Mouse (Mus musculus) intestine, embryonic 15.5 days (tissue): Measurements from ENCODE around the gene Hsf2bp. TPM values are rescaled to one million over a fixed set of nuclear protein-coding genes. Genes with fewer than 3 reads are reported as not detected.

Experiments used
- ATAC-seq: fragments of 200-750 bp; cut with Nextera tagmentation; 2 replicates; pipeline ENCODE4 v1.8.0; 2017; ENCODE audit warnings: moderate TSS enrichment, moderate library complexity
- H3K27ac ChIP-seq: fragments of 300-500 bp; sonication (generic); 2 replicates; pipeline ENCODE4 v1.5.1; 2015; ENCODE audit warnings: mild to moderate bottlenecking, inconsistent platforms
- H3K27me3 ChIP-seq: fragments of 300-500 bp; sonication (generic); replicated peaks from 2 replicates; pipeline ENCODE4 v1.6.1; 2015; ENCODE audit warnings: inconsistent platforms
- H3K36me3 ChIP-seq: fragments of 300-500 bp; sonication (generic); 2 replicates; pipeline ENCODE4 v1.6.1; 2015; ENCODE audit warnings: inconsistent platforms
- H3K4me1 ChIP-seq: fragments of 300-500 bp; sonication (generic); replicated peaks from 2 replicates; pipeline ENCODE4 v1.6.1; 2015; ENCODE audit warnings: inconsistent platforms
- H3K4me2 ChIP-seq: fragments of 300-500 bp; sonication (generic); replicated peaks from 2 replicates; pipeline ENCODE4 v1.6.1; 2015; ENCODE audit warnings: mild to moderate bottlenecking, inconsistent platforms
- H3K4me3 ChIP-seq: fragments of 300-500 bp; sonication (generic); replicated peaks from 2 replicates; pipeline ENCODE4 v1.5.1; 2015; ENCODE audit warnings: inconsistent platforms
- H3K9ac ChIP-seq: fragments of 300-500 bp; sonication (generic); 2 replicates; pipeline ENCODE4 v1.6.1; 2015; ENCODE audit warnings: inconsistent platforms
- H3K9me3 ChIP-seq: fragments of 300-500 bp; sonication (generic); 2 replicates; pipeline ENCODE4 v1.6.1; 2016; ENCODE audit warnings: inconsistent platforms
- WGBS: fragments of 180-500 bp; shearing (Covaris S2); methylation state at CpG from one replicate; pipeline ENCODE4 v1.1.7; 2015; 5-methylcytosine and 5-hydroxymethylcytosine counted together
- polyA plus RNA-seq: library from polyadenylated mRNA; unstranded; fragments of >200 nt; fragmentation: Nextera tagmentation; extraction: Ambion mirVana; gene quantifications from 2 replicates; pipeline ENCODE4 v1.2.1, GENCODE M21; 2015

Gene Hsf2bp
- polyA plus RNA-seq, 1 experiment from 2014 or later, result 0.33 TPM

DNA sequence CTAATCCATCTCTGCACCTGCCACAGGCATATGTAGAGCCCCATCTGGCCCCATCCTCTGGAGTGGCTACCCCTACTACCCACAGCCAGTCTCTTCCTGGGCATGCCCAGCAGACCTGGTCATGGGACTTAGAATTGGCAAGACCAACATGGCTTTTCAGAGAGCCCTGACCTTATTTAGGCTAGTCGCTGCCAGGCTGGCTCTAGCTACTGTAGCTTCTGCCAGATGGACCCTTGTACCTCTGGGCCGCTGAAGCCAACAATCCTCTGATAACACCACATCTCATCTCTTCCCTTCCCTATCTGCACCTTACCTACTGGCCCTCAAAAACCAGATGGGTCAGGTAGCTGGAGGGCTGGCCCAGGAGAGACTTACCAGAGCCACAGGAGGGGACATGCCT, 127.2 kb downstream of the Hsf2bp start:
- ATAC-seq, result no peak
- Histone ChIP-seq H3K4me2 (no peak overlapping the region), H3K4me3 (no peak overlapping the region), H3K27me3 (no peaks in the 10 kb centered on the region), H3K4me1 (0 out of 2 replicates have a peak, but pooled peaks cover 8% of the 10 kb centered on the region), H3K36me3 (no peaks in the 10 kb centered on the region), H3K27ac (no peak overlapping the region), H3K9ac (no peak overlapping the region), H3K9me3 (no peaks in the 10 kb centered on the region)
- WGBS, result 92% methylated on average over 2 of the region's 2 CpGs

- H3K27me3 ChIP-seq, result no peaks in the 10 kb centered on the region
- H3K27ac ChIP-seq, result peak overlapping the region; percentile 9; the same call in 1 of the 2 replicates
- no peak for ATAC-seq
- no peak overlapping the region for H3K9ac ChIP-seq
- no peak overlapping the region for H3K4me3 ChIP-seq
- 96% methylated on average over 3 of the region's 3 CpGs for WGBS
- H3K36me3 ChIP-seq, result no peaks in the 10 kb centered on the region
- no peaks in the 10 kb centered on the region for H3K9me3 ChIP-seq
- 0 out of 2 replicates have a peak, but pooled peaks cover 2% of the 10 kb centered on the region for H3K4me1 ChIP-seq
- no peak overlapping the region for H3K4me2 ChIP-seq
Observed at GRCm38 (mm10) chr17:31906441-31906840, 129.7 kb downstream of the Hsf2bp start.

DNA sequence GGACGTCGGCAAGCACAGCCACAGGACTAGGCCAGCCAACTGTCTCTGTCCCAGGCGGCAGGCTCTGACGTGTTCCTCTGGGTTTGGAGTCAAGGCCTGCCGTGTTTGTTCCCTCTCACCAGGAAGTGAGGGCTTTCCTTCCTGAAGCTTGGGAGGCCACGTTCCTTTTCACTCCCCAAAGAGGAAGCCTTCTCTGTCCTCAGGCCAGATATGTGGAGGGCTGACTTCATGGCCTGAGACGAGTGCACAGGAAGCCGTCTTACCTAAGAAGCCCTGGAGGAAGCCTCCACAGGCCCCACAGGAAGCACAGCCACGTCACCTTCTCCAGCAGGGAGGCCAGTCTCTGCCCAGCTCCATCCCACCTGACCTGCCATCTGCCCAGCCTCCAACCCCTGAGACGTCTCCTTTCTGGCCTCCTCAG, 130.3 kb downstream of the Hsf2bp start:
- Histone ChIP-seq H3K27ac (peak overlapping the region; percentile 36; the same call in 1 of the 2 replicates), H3K9ac (no peak overlapping the region), H3K4me1 (0 out of 2 replicates have a peak, but pooled peaks cover 2% of the 10 kb centered on the region), H3K4me3 (no peak overlapping the region), H3K9me3 (no peaks in the 10 kb centered on the region), H3K36me3 (no peaks in the 10 kb centered on the region), H3K27me3 (no peaks in the 10 kb centered on the region), H3K4me2 (no peak overlapping the region)
- ATAC-seq, result peak; percentile 53; the same call in 1 of the 2 replicates
- WGBS, result 63% methylated on average over 10 of the region's 10 CpGs

- Histone ChIP-seq H3K4me3 (no peak overlapping the region), H3K27me3 (no peaks in the 10 kb centered on the region), H3K9ac (no peak overlapping the region), H3K9me3 (no peaks in the 10 kb centered on the region), H3K4me2 (no peak overlapping the region), H3K36me3 (no peaks in the 10 kb centered on the region), H3K27ac (0 out of 2 replicates have a peak overlapping the region, but pooled peaks have one; percentile 36), H3K4me1 (0 out of 2 replicates have a peak, but pooled peaks cover 2% of the 10 kb centered on the region)
- 79% methylated on average over 9 of the region's 9 CpGs for WGBS
- ATAC-seq, result no peak
Observed at GRCm38 (mm10) chr17:31905201-31905790, 130.9 kb downstream of the Hsf2bp start.

DNA sequence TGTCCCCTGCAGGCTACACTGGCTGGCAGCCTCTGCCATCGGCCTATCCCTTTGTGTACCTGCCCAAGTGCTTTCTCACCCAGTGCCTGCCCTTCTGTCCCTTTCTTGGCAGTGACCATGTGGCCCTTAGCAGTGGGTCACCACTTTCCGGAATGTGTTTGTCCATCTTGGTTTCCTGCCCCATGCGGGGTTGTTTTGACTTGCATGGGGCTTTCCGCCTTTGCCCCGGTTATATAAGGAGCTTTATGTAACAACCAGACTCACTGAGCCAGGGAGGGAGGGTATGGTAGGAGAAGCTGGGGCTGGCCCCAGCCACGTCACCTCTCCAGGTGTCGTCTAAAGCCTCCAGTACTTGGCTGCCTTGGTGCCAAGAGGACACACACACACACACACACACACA, 132.1 kb downstream of the Hsf2bp start:
- Histone ChIP-seq H3K9ac (no peak overlapping the region), H3K4me1 (0 out of 2 replicates have a peak, but pooled peaks cover 2% of the 10 kb centered on the region), H3K4me2 (no peak overlapping the region), H3K27me3 (no peaks in the 10 kb centered on the region), H3K9me3 (no peaks in the 10 kb centered on the region), H3K27ac (no peak overlapping the region), H3K36me3 (no peaks in the 10 kb centered on the region), H3K4me3 (no peak overlapping the region)
- ATAC-seq, result no peak
- 86% methylated on average over 7 of the region's 7 CpGs for WGBS

DNA sequence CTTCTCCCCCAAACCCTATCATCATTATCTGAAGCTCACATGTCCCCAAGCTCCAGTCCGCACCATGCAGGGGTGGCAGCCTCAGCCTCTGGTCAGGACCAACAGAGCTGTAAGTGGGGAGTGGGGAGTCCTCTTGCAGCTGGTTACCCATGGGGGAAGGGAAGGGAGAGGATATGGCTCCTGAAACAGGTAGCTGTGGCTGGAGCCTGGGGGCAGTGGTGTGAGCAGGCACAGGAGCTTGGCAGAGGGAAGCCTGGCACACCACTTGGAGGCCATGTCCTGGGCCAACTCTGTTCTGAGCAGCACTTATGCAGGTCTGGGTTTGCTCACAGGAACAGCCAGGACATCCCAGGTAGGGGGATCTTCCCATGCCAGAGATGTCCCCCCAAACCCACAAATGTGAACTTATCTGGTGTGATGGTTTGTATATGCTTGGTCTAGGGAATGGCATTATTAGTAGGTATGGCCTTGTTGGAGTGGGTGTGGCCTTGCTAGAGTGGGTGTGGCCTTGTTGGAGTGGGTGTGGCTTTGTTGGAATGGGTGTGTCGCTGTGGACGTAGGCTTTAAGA, 133.4 kb downstream of the Hsf2bp start:
- no peak overlapping the region for H3K27ac ChIP-seq
- H3K4me3 ChIP-seq, result no peak overlapping the region
- ATAC-seq, result no peak
- 0 out of 2 replicates have a peak, but pooled peaks cover 2% of the 10 kb centered on the region for H3K4me1 ChIP-seq
- no peaks in the 10 kb centered on the region for H3K9me3 ChIP-seq
- H3K4me2 ChIP-seq, result no peak overlapping the region
- H3K9ac ChIP-seq, result no peak overlapping the region
- 78% methylated on average over 3 of the region's 3 CpGs for WGBS
- no peaks in the 10 kb centered on the region for H3K27me3 ChIP-seq
- H3K36me3 ChIP-seq, result no peaks in the 10 kb centered on the region

GRCm38 (mm10) chr17:31901461-31902204, 134.5 kb downstream of the Hsf2bp start:
- WGBS, result 52% methylated on average over 11 of the region's 11 CpGs
- ATAC-seq, result peak; percentile 60; the same call in 1 of the 2 replicates
- Histone ChIP-seq H3K9ac (no peak overlapping the region), H3K27ac (no peak overlapping the region), H3K4me1 (peaks cover 9% of the 10 kb centered on the region; the same call in 1 of the 2 replicates), H3K36me3 (no peaks in the 10 kb centered on the region), H3K27me3 (no peaks in the 10 kb centered on the region), H3K9me3 (no peaks in the 10 kb centered on the region), H3K4me3 (no peak overlapping the region), H3K4me2 (no peak overlapping the region)

- H3K27ac ChIP-seq, result no peak overlapping the region
- 68% methylated on average over 5 of the region's 5 CpGs for WGBS
- no peak for ATAC-seq
Observed at GRCm38 (mm10) chr17:31898941-31899340, 137.2 kb downstream of the Hsf2bp start.

GRCm38 (mm10) chr17:31897186-31897793, 138.9 kb downstream of the Hsf2bp start:
- no peak for ATAC-seq
- Histone ChIP-seq H3K27ac (no peak overlapping the region), H3K4me3 (no peak overlapping the region), H3K36me3 (no peaks in the 10 kb centered on the region), H3K9ac (no peak overlapping the region), H3K9me3 (no peaks in the 10 kb centered on the region), H3K4me2 (no peak overlapping the region), H3K4me1 (peaks cover 16% of the 10 kb centered on the region; the same call in 1 of the 2 replicates), H3K27me3 (no peaks in the 10 kb centered on the region)
- WGBS, result 78% methylated on average over 4 of the region's 4 CpGs

More at GRCm38 (mm10) chr17:31898941-31899340, 137.2 kb downstream of the Hsf2bp start:
- Histone ChIP-seq H3K4me3 (no peak overlapping the region), H3K9me3 (no peaks in the 10 kb centered on the region), H3K4me2 (no peak overlapping the region), H3K4me1 (peaks cover 10% of the 10 kb centered on the region; the same call in 1 of the 2 replicates), H3K9ac (no peak overlapping the region), H3K36me3 (no peaks in the 10 kb centered on the region), H3K27me3 (no peaks in the 10 kb centered on the region)

- H3K4me3 ChIP-seq, result no peak overlapping the region
- H3K27me3 ChIP-seq, result no peaks in the 10 kb centered on the region
- no peak overlapping the region for H3K4me2 ChIP-seq
- H3K36me3 ChIP-seq, result no peaks in the 10 kb centered on the region
- H3K4me1 ChIP-seq, result peaks cover 18% of the 10 kb centered on the region
- WGBS, result 42% methylated on average over 3 of the region's 3 CpGs
- H3K9ac ChIP-seq, result no peak overlapping the region
- no peak for ATAC-seq
- H3K27ac ChIP-seq, result no peak overlapping the region
- no peaks in the 10 kb centered on the region for H3K9me3 ChIP-seq
Observed at GRCm38 (mm10) chr17:31896751-31897150, 139.4 kb downstream of the Hsf2bp start.

GRCm38 (mm10) chr17:31896311-31896710, 139.8 kb downstream of the Hsf2bp start:
- no peaks in the 10 kb centered on the region for H3K27me3 ChIP-seq
- ATAC-seq, result no peak
- H3K4me2 ChIP-seq, result no peak overlapping the region
- H3K27ac ChIP-seq, result no peak overlapping the region
- WGBS, result 88% methylated on average over 7 of the region's 7 CpGs
- H3K4me1 ChIP-seq, result peaks cover 22% of the 10 kb centered on the region
- no peak overlapping the region for H3K4me3 ChIP-seq
- no peaks in the 10 kb centered on the region for H3K36me3 ChIP-seq
- H3K9ac ChIP-seq, result no peak overlapping the region
- no peaks in the 10 kb centered on the region for H3K9me3 ChIP-seq
